Mouse (Mus musculus): ENCODE measurements around the gene Tnrc6a. TPM values are rescaled to one million over a fixed set of nuclear protein-coding genes. Genes with fewer than 3 reads are reported as not detected.
A peak's percentile ranks its signal among the peaks of the same experiment; 100 is the strongest.

Gene Tnrc6a
- polyA plus RNA-seq, 1 experiment from 2014 or later = 17.7 TPM

DNA sequence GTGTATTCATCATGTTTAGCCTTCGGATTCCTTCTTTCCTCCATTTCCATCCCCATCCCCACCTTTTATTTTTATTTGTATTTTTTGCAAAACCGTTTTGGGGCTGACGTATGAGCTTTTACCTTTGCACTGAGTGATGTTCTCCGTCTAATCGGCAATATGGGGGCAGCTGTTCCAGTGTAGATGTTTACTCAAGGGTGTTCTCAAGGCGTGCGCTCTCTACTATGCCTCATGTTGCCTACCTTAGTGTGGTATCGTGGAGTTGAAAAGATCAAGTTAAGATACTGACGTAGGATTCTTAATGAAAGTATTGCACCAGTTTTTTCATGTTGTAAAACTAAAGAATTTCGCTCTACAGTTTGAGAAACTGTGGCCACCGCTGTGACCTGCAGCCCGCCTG is 69.5 kb downstream of the Tnrc6a start:
- Histone ChIP-seq H3K27me3 (no peaks in the 10 kb centered on the region), H3K9ac (no peak overlapping the region), H3K9me3 (replicated peaks) (no peaks in the 10 kb centered on the region), H3K27ac (no peak overlapping the region), H3K4me1 (replicated peaks) (no peaks in the 10 kb centered on the region), H3K4me2 (no peak overlapping the region), H3K36me3 (peaks cover 66% of the 10 kb centered on the region), H3K4me3 (replicated peaks) (no peak overlapping the region)
- no peak for DNase-seq
- WGBS (ENCODE audit: insufficient replicate concordance) = 87% methylated on average over 12 of the region's 12 CpGs
- no peak for ATAC-seq (ENCODE audit: low read depth)

DNA sequence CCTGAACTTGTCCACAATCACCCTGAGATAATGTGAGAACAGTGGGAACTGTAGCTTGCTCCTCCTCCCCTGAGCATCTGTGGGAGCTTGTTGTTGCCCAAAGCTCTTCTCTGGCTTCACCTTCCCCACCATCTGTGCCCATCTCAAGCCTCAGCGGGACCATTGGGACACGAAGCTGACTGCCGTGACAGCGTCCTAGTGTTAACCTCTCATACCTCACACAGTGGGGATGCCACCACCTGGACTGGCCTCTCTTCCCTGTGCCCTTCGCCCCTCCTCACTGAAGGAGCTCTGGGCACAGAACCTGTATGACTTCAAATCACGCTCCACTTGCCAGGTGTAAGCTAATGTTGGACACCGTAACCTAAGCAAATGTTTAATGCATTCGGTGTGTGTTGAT is 71.0 kb downstream of the Tnrc6a start:
- peaks cover 51% of the 10 kb centered on the region for H3K36me3 ChIP-seq
- H3K9me3 ChIP-seq (replicated peaks) = no peaks in the 10 kb centered on the region
- H3K27ac ChIP-seq = no peak overlapping the region
- no peak overlapping the region for H3K4me2 ChIP-seq
- no peak for DNase-seq
- no peak overlapping the region for H3K9ac ChIP-seq
- H3K4me3 ChIP-seq (replicated peaks) = no peak overlapping the region
- no peaks in the 10 kb centered on the region for H3K27me3 ChIP-seq
- 86% methylated on average over 8 of the region's 8 CpGs for WGBS (ENCODE audit: insufficient replicate concordance)
- ATAC-seq (ENCODE audit: low read depth) = no peak
- H3K4me1 ChIP-seq (replicated peaks) = no peaks in the 10 kb centered on the region

DNA sequence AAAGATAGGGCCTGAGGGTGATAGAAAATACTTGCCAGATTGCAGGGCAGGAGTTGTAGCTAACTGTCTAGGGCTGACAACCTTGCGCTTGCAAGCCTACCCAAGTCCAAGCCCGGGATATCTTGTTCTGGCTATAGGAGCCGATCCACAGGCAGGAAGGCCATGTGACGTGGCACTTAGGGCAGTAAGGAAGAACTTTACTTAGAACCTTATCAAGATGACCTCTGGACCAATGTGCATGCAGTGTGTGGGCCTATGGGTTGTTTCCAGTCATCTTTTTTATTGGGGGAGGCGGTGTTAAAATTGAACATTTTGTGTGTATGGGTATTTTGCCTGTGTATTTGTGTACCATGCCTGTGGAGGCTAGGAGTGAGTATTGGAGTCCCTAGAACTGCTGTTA is 72.7 kb downstream of the Tnrc6a start:
- Histone ChIP-seq H3K9me3 (replicated peaks) (no peaks in the 10 kb centered on the region), H3K4me2 (no peak overlapping the region), H3K36me3 (peaks cover 34% of the 10 kb centered on the region), H3K27me3 (no peaks in the 10 kb centered on the region), H3K4me1 (replicated peaks) (no peaks in the 10 kb centered on the region), H3K9ac (no peak overlapping the region), H3K27ac (no peak overlapping the region), H3K4me3 (replicated peaks) (no peak overlapping the region)
- WGBS (ENCODE audit: insufficient replicate concordance) = 68% methylated on average over 5 of the region's 5 CpGs
- DNase-seq (no peak), ATAC-seq (ENCODE audit: low read depth) (no peak)

DNA sequence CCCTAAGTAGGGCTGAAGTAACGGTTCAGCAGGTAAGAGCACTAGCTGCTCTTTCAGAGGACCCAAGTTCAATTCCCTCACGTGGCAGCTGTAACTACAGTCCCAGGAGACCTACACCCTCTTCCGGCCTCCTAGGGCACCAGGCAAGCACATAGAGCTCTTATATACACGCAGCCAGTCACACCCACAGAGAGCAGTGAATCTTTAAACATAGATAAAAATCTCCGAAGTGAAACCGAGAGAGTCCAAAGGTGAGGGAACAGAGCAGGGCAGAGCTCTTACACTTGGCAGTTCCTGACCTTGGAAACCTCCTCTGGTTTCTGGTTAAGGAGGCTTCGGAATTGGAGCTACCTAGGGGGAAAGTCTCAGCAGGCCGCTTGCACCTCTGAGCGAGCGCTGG is 75.0 kb downstream of the Tnrc6a start:
- Histone ChIP-seq H3K27me3 (no peaks in the 10 kb centered on the region), H3K9me3 (replicated peaks) (no peaks in the 10 kb centered on the region), H3K36me3 (peaks cover 13% of the 10 kb centered on the region), H3K27ac (no peak overlapping the region), H3K4me2 (no peak overlapping the region), H3K4me3 (replicated peaks) (no peak overlapping the region), H3K4me1 (replicated peaks) (no peaks in the 10 kb centered on the region), H3K9ac (no peak overlapping the region)
- no peak for ATAC-seq (ENCODE audit: low read depth)
- WGBS (ENCODE audit: insufficient replicate concordance) = 64% methylated on average over 10 of the region's 10 CpGs
- DNase-seq = no peak

DNA sequence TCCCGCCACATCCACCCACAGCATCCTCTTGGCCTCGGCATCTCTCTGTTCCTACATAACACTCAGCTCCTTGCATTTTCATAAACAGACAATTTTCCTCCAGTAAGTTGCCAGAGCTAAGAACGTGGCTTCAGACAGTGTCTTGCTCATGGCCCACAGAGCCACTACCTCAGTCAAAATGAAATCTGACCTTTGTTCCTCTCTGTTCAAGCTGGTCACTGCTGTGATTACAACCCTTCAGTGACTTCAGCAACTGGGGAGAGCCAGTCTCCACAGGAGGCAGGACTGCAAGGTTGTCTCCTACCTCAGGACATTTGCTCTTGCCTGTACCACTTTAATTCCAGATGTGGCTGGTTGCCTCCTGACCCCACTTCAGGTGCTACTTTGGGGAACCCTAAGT is 75.5 kb downstream of the Tnrc6a start:
- H3K4me3 ChIP-seq (replicated peaks) = no peak overlapping the region
- H3K9me3 ChIP-seq (replicated peaks) = no peaks in the 10 kb centered on the region
- H3K4me1 ChIP-seq (replicated peaks) = no peaks in the 10 kb centered on the region
- no peaks in the 10 kb centered on the region for H3K27me3 ChIP-seq
- H3K9ac ChIP-seq = no peak overlapping the region
- DNase-seq (no peak), ATAC-seq (ENCODE audit: low read depth) (no peak)
- no peak overlapping the region for H3K4me2 ChIP-seq
- 66% methylated on average over 3 of the region's 3 CpGs for WGBS (ENCODE audit: insufficient replicate concordance)
- peaks cover 10% of the 10 kb centered on the region for H3K36me3 ChIP-seq
- no peak overlapping the region for H3K27ac ChIP-seq

DNA sequence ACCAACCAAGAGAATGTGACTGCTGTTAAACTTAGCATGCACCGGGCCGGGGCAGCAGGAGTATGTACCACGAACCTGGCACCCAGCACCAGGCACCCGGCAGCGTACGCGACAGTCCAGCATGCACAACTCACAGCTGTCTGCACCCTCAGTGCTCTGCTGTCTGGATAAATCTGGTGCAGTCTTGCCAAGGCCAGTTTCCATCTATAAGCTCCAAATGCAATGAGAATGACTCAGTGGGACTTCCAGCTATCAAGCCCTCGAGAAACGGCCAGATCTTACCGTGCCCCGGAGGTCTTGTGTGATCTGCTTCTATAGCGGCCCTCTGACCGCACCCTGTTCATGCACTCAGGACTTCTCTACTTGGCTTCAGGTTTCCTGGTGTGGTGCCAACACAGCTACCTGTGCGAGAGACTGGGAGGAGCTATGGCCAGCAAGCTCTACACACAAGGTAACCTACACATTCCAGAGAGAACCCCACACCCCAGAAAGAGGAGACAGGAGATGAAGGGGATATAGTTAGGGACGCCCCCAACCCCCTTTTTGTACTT is 76.0 kb downstream of the Tnrc6a start:
- Histone ChIP-seq H3K27me3 (no peaks in the 10 kb centered on the region), H3K4me3 (replicated peaks) (no peak overlapping the region), H3K9ac (no peak overlapping the region), H3K4me1 (replicated peaks) (no peaks in the 10 kb centered on the region), H3K9me3 (replicated peaks) (no peaks in the 10 kb centered on the region), H3K4me2 (no peak overlapping the region), H3K36me3 (peaks cover 6% of the 10 kb centered on the region), H3K27ac (no peak overlapping the region)
- no peak for ATAC-seq (ENCODE audit: low read depth)
- 79% methylated on average over 15 of the region's 15 CpGs for WGBS (ENCODE audit: insufficient replicate concordance)
- DNase-seq = no peak

DNA sequence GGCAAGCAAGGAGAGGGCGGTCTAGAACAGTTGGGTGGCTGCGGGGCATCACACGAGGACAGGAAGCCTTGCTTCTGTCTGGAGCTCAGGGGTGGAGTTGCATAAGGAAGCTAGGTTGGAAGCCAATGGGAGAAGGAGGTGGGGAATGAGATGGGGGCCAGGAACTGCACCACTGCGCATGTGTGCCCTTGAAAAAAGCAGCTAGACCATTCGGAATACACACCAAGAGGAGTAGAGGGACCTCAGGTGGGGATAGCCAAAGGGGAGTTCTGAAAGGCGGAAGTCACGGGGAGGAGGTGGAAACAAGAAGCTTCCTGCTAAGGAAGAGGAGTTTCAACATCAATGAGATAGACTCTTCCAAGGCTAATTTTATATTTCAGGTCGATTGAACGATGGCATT is 77.0 kb downstream of the Tnrc6a start:
- H3K36me3 ChIP-seq = no peaks in the 10 kb centered on the region
- H3K4me3 ChIP-seq (replicated peaks) = no peak overlapping the region
- no peaks in the 10 kb centered on the region for H3K4me1 ChIP-seq (replicated peaks)
- H3K9ac ChIP-seq = no peak overlapping the region
- H3K4me2 ChIP-seq = no peak overlapping the region
- ATAC-seq (ENCODE audit: low read depth) = no peak
- DNase-seq = no peak
- WGBS (ENCODE audit: insufficient replicate concordance) = 48% methylated on average over 9 of the region's 9 CpGs
- no peaks in the 10 kb centered on the region for H3K27me3 ChIP-seq
- H3K9me3 ChIP-seq (replicated peaks) = no peaks in the 10 kb centered on the region
- no peak overlapping the region for H3K27ac ChIP-seq

DNA sequence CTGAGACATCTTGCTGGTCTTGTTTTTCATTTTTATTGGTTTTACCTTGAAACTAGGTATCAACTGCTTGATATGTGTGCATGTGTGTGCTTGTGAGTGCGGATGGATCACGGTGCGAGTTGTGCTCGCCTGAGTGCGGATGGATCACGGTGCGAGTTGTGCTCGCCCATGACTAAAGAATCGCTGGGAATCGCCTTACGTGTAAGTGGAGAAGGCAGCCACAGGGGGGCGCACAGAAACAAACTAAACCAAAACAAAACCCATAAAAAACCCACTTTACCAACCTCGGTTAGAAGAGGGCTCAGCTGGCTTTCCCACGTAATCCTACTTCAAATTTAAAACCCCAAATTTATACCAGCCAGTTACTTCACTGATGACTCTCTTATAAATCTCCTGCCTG is 81.6 kb downstream of the Tnrc6a start:
- Histone ChIP-seq H3K9ac (no peak overlapping the region), H3K27me3 (no peaks in the 10 kb centered on the region), H3K36me3 (no peaks in the 10 kb centered on the region), H3K27ac (no peak overlapping the region), H3K9me3 (replicated peaks) (no peaks in the 10 kb centered on the region), H3K4me2 (no peak overlapping the region), H3K4me1 (replicated peaks) (no peaks in the 10 kb centered on the region), H3K4me3 (replicated peaks) (no peak overlapping the region)
- 16% methylated on average over 14 of the region's 14 CpGs for WGBS (ENCODE audit: insufficient replicate concordance)
- no peak for ATAC-seq (ENCODE audit: low read depth)
- DNase-seq = peak; percentile 8

DNA sequence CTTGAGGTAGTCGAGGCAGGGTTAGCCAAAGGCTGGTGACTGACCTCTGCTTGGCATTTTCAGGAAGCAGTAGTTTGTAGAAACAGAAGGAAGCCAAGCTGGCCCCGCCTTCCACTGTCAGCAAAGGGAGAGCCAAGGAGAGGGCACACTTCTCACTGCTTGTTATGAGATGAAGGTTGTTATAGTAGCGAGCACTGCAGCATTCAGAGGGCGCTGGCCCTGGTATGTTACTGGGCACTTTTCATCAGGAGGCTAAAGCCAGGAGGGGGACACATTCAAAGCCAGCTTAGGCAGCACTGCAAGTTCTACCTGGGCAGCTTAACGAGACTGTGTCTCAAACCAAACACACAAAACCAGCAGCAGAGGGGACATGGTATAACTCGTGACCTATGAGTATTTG is 83.9 kb downstream of the Tnrc6a start:
- Histone ChIP-seq H3K4me1 (replicated peaks) (no peaks in the 10 kb centered on the region), H3K27me3 (no peaks in the 10 kb centered on the region), H3K9me3 (replicated peaks) (no peaks in the 10 kb centered on the region), H3K36me3 (no peaks in the 10 kb centered on the region), H3K27ac (no peak overlapping the region), H3K4me3 (replicated peaks) (no peak overlapping the region), H3K4me2 (no peak overlapping the region), H3K9ac (no peak overlapping the region)
- no peak for DNase-seq
- WGBS (ENCODE audit: insufficient replicate concordance) = 59% methylated on average over 6 of the region's 6 CpGs
- no peak for ATAC-seq (ENCODE audit: low read depth)

DNA sequence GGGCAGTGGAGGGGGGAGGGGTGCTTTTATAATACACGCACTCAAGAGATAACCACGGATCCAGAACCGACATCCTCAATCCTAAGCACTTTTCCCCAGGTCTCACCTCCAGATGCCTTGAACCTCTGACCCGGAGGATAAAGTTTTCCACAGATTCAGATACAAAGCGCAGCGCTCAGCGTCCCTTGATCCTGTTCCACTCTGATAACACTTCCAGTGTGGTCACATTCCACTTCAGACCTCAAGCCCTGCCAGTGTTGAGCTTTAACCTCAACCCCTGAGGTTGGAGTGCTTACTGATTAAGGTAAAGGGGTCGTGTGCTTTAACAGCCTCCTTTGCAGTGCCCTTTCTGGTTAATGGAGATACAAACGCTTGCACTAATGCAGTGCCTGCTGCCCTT is 86.2 kb downstream of the Tnrc6a start:
- H3K4me3 ChIP-seq (replicated peaks) = no peak overlapping the region
- no peak overlapping the region for H3K4me2 ChIP-seq
- WGBS (ENCODE audit: insufficient replicate concordance) = 28% methylated on average over 9 of the region's 9 CpGs
- H3K27ac ChIP-seq = no peak overlapping the region
- no peak for ATAC-seq (ENCODE audit: low read depth)
- 0 out of 2 replicates have a peak, but pooled peaks cover 6% of the 10 kb centered on the region for H3K4me1 ChIP-seq (replicated peaks)
- H3K9ac ChIP-seq = no peak overlapping the region
- H3K36me3 ChIP-seq = no peaks in the 10 kb centered on the region
- H3K27me3 ChIP-seq = no peaks in the 10 kb centered on the region
- H3K9me3 ChIP-seq (replicated peaks) = no peaks in the 10 kb centered on the region
- DNase-seq = no peak

DNA sequence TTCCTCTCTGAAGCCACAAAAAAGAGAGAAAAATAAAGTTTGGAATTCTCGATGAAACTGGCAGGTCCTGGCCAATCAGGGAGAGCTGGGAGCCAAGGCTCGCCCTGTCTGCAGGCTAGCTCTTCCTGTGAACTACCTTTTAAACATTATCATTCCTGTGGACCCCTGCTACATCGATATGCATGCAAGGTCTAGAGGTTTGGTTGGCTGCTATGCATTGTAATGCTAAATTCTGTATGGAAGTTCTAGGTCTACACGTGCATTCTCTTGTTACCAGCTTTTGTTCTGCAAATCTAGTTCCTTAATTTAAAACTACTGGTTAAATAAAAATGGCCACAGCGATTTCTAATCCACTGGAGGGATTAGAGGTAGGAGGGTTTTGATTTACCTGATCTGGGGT is 87.8 kb downstream of the Tnrc6a start:
- no peak overlapping the region for H3K4me2 ChIP-seq
- H3K36me3 ChIP-seq = no peaks in the 10 kb centered on the region
- H3K9ac ChIP-seq = no peak overlapping the region
- no peaks in the 10 kb centered on the region for H3K27me3 ChIP-seq
- no peak overlapping the region for H3K4me3 ChIP-seq (replicated peaks)
- H3K4me1 ChIP-seq (replicated peaks) = 0 out of 2 replicates have a peak, but pooled peaks cover 6% of the 10 kb centered on the region
- no peak for ATAC-seq (ENCODE audit: low read depth)
- H3K9me3 ChIP-seq (replicated peaks) = no peaks in the 10 kb centered on the region
- 36% methylated on average over 5 of the region's 5 CpGs for WGBS (ENCODE audit: insufficient replicate concordance)
- no peak for DNase-seq
- no peak overlapping the region for H3K27ac ChIP-seq

DNA sequence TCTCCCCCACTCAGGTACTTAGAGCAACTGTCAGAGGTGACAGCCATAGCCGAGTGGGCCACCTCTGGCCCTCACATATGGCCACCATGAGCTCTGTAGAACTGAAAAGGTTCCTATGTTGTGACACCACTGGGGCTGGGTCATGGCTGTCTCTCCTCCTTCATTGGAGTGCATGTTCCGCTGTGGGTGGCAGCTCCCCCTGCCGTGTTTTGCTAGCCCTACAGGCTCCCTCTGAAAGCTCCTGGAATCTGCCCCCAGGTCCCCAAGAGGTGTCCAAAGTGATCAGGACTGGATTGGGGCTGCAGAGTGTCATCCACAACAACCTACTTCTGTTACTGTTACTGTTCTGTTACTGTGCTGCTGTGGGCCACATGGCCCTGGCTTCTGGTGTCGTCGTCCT is 88.6 kb downstream of the Tnrc6a start:
- H3K9me3 ChIP-seq (replicated peaks) = no peaks in the 10 kb centered on the region
- H3K4me1 ChIP-seq (replicated peaks) = 0 out of 2 replicates have a peak, but pooled peaks cover 6% of the 10 kb centered on the region
- WGBS (ENCODE audit: insufficient replicate concordance) = 63% methylated on average over 5 of the region's 5 CpGs
- H3K4me2 ChIP-seq = no peak overlapping the region
- no peak for ATAC-seq (ENCODE audit: low read depth)
- no peak overlapping the region for H3K9ac ChIP-seq
- H3K27ac ChIP-seq = no peak overlapping the region
- H3K27me3 ChIP-seq = no peaks in the 10 kb centered on the region
- H3K4me3 ChIP-seq (replicated peaks) = no peak overlapping the region
- no peak for DNase-seq
- no peaks in the 10 kb centered on the region for H3K36me3 ChIP-seq
